Mouse (Mus musculus) lung, postnatal 0 days (tissue): ENCODE data around the gene Aup1. TPM values are rescaled to one million over a fixed set of nuclear protein-coding genes. Genes with fewer than 3 reads are reported as not detected.

ENCODE experiments used
- ATAC-seq: fragments of 200-750 bp; cut with Nextera tagmentation; 2 replicates; pipeline ENCODE4 v1.8.0; 2017; ENCODE audit warnings: moderate library complexity
- DNase-seq: peaks from one replicate; pipeline ENCODE4 v3.0.0-alpha.2; 2016; ENCODE audit warnings: low spot score
- H3K27ac ChIP-seq: fragments of 300-500 bp; sonication (generic); 2 replicates; pipeline ENCODE4 v1.5.1; 2014; ENCODE audit warnings: antibody characterized with exemption, mild to moderate bottlenecking, low read length, mixed read lengths
- H3K27me3 ChIP-seq: fragments of 300-500 bp; sonication (generic); replicated peaks from 2 replicates; pipeline ENCODE4 v1.6.1; 2014; ENCODE audit warnings: low read length, mixed read lengths; ENCODE audit not compliant: insufficient read depth
- H3K36me3 ChIP-seq: fragments of 300-500 bp; sonication (generic); 2 replicates; pipeline ENCODE4 v1.6.1; 2014; ENCODE audit warnings: low read length, mixed read lengths; ENCODE audit not compliant: insufficient read depth
- H3K4me1 ChIP-seq: fragments of 300-500 bp; sonication (generic); 2 replicates; pipeline ENCODE4 v1.6.1; 2014; ENCODE audit warnings: antibody characterized with exemption, low read depth, low read length, mixed read lengths; ENCODE audit not compliant: insufficient read depth
- H3K4me2 ChIP-seq: fragments of 300-500 bp; sonication (generic); replicated peaks from 2 replicates; pipeline ENCODE4 v1.6.1; 2014; ENCODE audit warnings: low read depth, mild to moderate bottlenecking, low read length, moderate library complexity, mixed read lengths
- H3K4me3 ChIP-seq: fragments of 300-500 bp; sonication (generic); 2 replicates; pipeline ENCODE4 v1.5.1; 2014; ENCODE audit warnings: low read depth, low read length
- H3K9ac ChIP-seq: fragments of 300-500 bp; sonication (generic); replicated peaks from 2 replicates; pipeline ENCODE4 v1.6.1; 2014; ENCODE audit warnings: low read depth, mild to moderate bottlenecking
- H3K9me3 ChIP-seq: fragments of 300-500 bp; sonication (generic); 2 replicates; pipeline ENCODE4 v1.6.1; 2016; ENCODE audit warnings: low read length, mixed read lengths
- CTCF ChIP-seq: IDR thresholded peaks from 2 replicates; pipeline ENCODE4 v1.5.1; 2016; ENCODE audit warnings: antibody characterized with exemption, mild to moderate bottlenecking
- EP300 ChIP-seq: IDR thresholded peaks from 2 replicates; pipeline ENCODE4 v1.6.1; 2016; ENCODE audit warnings: antibody characterized with exemption, mild to moderate bottlenecking, control low read depth
- WGBS: fragments of 180-500 bp; shearing (Covaris S2); extraction: QIAGEN DNeasy Blood & Tissue Kit; methylation state at CpG from one replicate; pipeline ENCODE4 v1.1.7; 2014; 5-methylcytosine and 5-hydroxymethylcytosine counted together
- polyA plus RNA-seq: library from polyadenylated mRNA; unstranded; fragments of >200 nt; fragmentation: Nextera tagmentation; extraction: Ambion mirVana; gene quantifications from 2 replicates; pipeline ENCODE4 v1.2.1, GENCODE M21; 2015

The Aup1 gene
- polyA plus RNA-seq, 1 experiment from 2014 or later = 201 TPM

GRCm38 (mm10) chr6:83011255-83011654 is 43.1 kb upstream of the Aup1 start:
- ATAC-seq (no peak), DNase-seq (no peak)
- no peaks in the 10 kb centered on the region for H3K27me3 ChIP-seq
- H3K4me1 ChIP-seq = no peaks in the 10 kb centered on the region
- TF ChIP-seq CTCF (no peak), EP300 (no peak)
- WGBS = 82% methylated on average over 7 of the region's 7 CpGs
- H3K4me3 ChIP-seq = no peak overlapping the region
- H3K9ac ChIP-seq = no peak overlapping the region
- no peak overlapping the region for H3K4me2 ChIP-seq
- no peaks in the 10 kb centered on the region for H3K36me3 ChIP-seq
- H3K9me3 ChIP-seq = no peaks in the 10 kb centered on the region
- H3K27ac ChIP-seq = no peak overlapping the region

- Histone ChIP-seq H3K4me1 (no peaks in the 10 kb centered on the region), H3K36me3 (no peaks in the 10 kb centered on the region), H3K4me2 (no peak overlapping the region), H3K27me3 (no peaks in the 10 kb centered on the region), H3K9ac (no peak overlapping the region), H3K9me3 (no peaks in the 10 kb centered on the region), H3K4me3 (no peak overlapping the region), H3K27ac (no peak overlapping the region)
- ATAC-seq (no peak), DNase-seq (no peak)
- TF ChIP-seq CTCF (no peak), EP300 (no peak)
- 76% methylated on average over 6 of the region's 6 CpGs for WGBS
Measured at GRCm38 (mm10) chr6:83011756-83012155, 42.6 kb upstream of the Aup1 start.

- Histone ChIP-seq H3K4me2 (no peak overlapping the region), H3K4me1 (no peaks in the 10 kb centered on the region), H3K4me3 (no peak overlapping the region), H3K27me3 (no peaks in the 10 kb centered on the region), H3K36me3 (no peaks in the 10 kb centered on the region), H3K9me3 (no peaks in the 10 kb centered on the region), H3K9ac (no peak overlapping the region), H3K27ac (no peak overlapping the region)
- no peak for ATAC-seq
- WGBS = 67% methylated on average over 5 of the region's 5 CpGs
- TF ChIP-seq CTCF (no peak), EP300 (no peak)
- no peak for DNase-seq
Measured at GRCm38 (mm10) chr6:83013444-83013843, 40.9 kb upstream of the Aup1 start.

GRCm38 (mm10) chr6:83014482-83015466 is 39.5 kb upstream of the Aup1 start:
- ATAC-seq = peak; percentile 63
- peak; percentile 36 for DNase-seq
- Histone ChIP-seq H3K27me3 (no peaks in the 10 kb centered on the region), H3K36me3 (no peaks in the 10 kb centered on the region), H3K9ac (no peak overlapping the region), H3K27ac (no peak overlapping the region), H3K4me3 (no peak overlapping the region), H3K4me1 (no peaks in the 10 kb centered on the region), H3K9me3 (no peaks in the 10 kb centered on the region), H3K4me2 (no peak overlapping the region)
- WGBS = 61% methylated on average over 12 of the region's 12 CpGs
- TF ChIP-seq CTCF (no peak), EP300 (no peak)

- H3K27ac ChIP-seq = no peak overlapping the region
- H3K36me3 ChIP-seq = no peaks in the 10 kb centered on the region
- no peaks in the 10 kb centered on the region for H3K4me1 ChIP-seq
- DNase-seq (no peak), ATAC-seq (no peak)
- H3K4me2 ChIP-seq = no peak overlapping the region
- 92% methylated on average over 2 of the region's 2 CpGs for WGBS
- no peak overlapping the region for H3K9ac ChIP-seq
- no peak overlapping the region for H3K4me3 ChIP-seq
- TF ChIP-seq EP300 (no peak), CTCF (no peak)
- H3K9me3 ChIP-seq = no peaks in the 10 kb centered on the region
- H3K27me3 ChIP-seq = no peaks in the 10 kb centered on the region
Measured at GRCm38 (mm10) chr6:83015749-83016148, 38.6 kb upstream of the Aup1 start.

GRCm38 (mm10) chr6:83017190-83017589 is 37.1 kb upstream of the Aup1 start:
- Histone ChIP-seq H3K4me1 (no peaks in the 10 kb centered on the region), H3K27ac (0 out of 2 replicates have a peak overlapping the region, but pooled peaks have one; percentile 44), H3K9me3 (no peaks in the 10 kb centered on the region), H3K27me3 (no peaks in the 10 kb centered on the region), H3K4me2 (no peak overlapping the region), H3K36me3 (no peaks in the 10 kb centered on the region), H3K4me3 (no peak overlapping the region), H3K9ac (no peak overlapping the region)
- ATAC-seq (peak; percentile 80), DNase-seq (peak; percentile 62)
- 20% methylated on average over 3 of the region's 3 CpGs for WGBS
- TF ChIP-seq EP300 (no peak), CTCF (no peak)
